8 mouse cellular contexts compared by ENCODE assay signal in genomic region chr9:43984181-43985062, GRCm38 (mm10). TPM values are rescaled to one million over a fixed set of nuclear protein-coding genes. Genes with fewer than 3 reads are reported as not detected.
A peak's percentile ranks its signal among the peaks of the same experiment; 100 is the strongest.
DNase-seq lines count a peak whose midpoint lies in the region; ATAC-seq and TF ChIP-seq lines count a peak whose summit lies in the region.

No protein-coding gene starts in this region.

- no peak overlapping the region for H3K9ac ChIP-seq in heart, embryonic 16.5 days (ENCODE audit: low read length)

- H3K4me1 ChIP-seq in E14TG2a.4 (replicated peaks; ENCODE audit: low read depth, low read length) = peaks cover 40% of the 10 kb centered on the region
- peaks cover 4% of the 10 kb centered on the region; the same call in 1 of the 2 replicates for H3K4me1 ChIP-seq in heart, embryonic 16.5 days (ENCODE audit: control insufficient read depth, insufficient read depth, low read length)

- H3K4me2 ChIP-seq in heart, embryonic 16.5 days (ENCODE audit: low read depth, low read length) = no peak overlapping the region

- TF ChIP-seq POLR2A in brain, embryonic 14.5 days (IDR thresholded peaks at IDR 0.05; ENCODE audit: borderline replicate concordance, extremely low read depth, insufficient read depth, insufficient read length, poor library complexity, severe bottlenecking) = no peak

- peak; percentile 88 for DNase-seq in brain, embryonic 14.5 days (ENCODE audit: low read depth)
- peak; percentile 90 for DNase-seq in kidney, postnatal 14 days
- peak; percentile 74 to 80 for DNase-seq in lung, adult 18-20 months
- peak; percentile 90 for DNase-seq in ovary, postnatal 14 days (ENCODE audit: low spot score)
- peak; percentile 88 for DNase-seq in thymus, postnatal 14 days

- WGBS in heart, embryonic 16.5 days = 29% methylated on average over 8 of the region's 8 CpGs

- peak; percentile 53; the same call in 1 of the 2 replicates for ATAC-seq in erythroid progenitor cell, adult 5-6 weeks (replicated peaks; ENCODE audit: low FRiP score, poor library complexity, severe bottlenecking)
- peak; percentile 59 for ATAC-seq in heart, embryonic 16.5 days (replicated peaks; ENCODE audit: extremely low read depth, insufficient read depth, low FRiP score)

- peak; percentile 91 for TF ChIP-seq CTCF in E14TG2a.4 (conservative IDR thresholded peaks at IDR 0.05; ENCODE audit: low read length)
- peak; percentile 95 for TF ChIP-seq CTCF in brain, embryonic 14.5 days (IDR thresholded peaks at IDR 0.05; ENCODE audit: borderline replicate concordance, extremely low read depth, insufficient read depth, insufficient read length)

- no peak overlapping the region for H3K4me3 ChIP-seq in E14TG2a.4 (replicated peaks; ENCODE audit: low read length)
- no peak overlapping the region for H3K4me3 ChIP-seq in heart, embryonic 16.5 days (ENCODE audit: low read length)

- peaks cover 9% of the 10 kb centered on the region for H3K27me3 ChIP-seq in E14TG2a.4 (ENCODE audit: insufficient read depth, low read length)
- no peaks in the 10 kb centered on the region for H3K27me3 ChIP-seq in heart, embryonic 16.5 days (ENCODE audit: control insufficient read depth, insufficient read depth, low read length)

- H3K9me3 ChIP-seq in E14TG2a.4 (ENCODE audit: low read length) = no peaks in the 10 kb centered on the region
- H3K9me3 ChIP-seq in heart, embryonic 16.5 days (replicated peaks; ENCODE audit: control insufficient read depth, low read length) = no peaks in the 10 kb centered on the region

- no peak overlapping the region for H3K27ac ChIP-seq in heart, embryonic 16.5 days (ENCODE audit: low read length)

- H3K36me3 ChIP-seq in E14TG2a.4 (ENCODE audit: insufficient read depth, low read length) = no peaks in the 10 kb centered on the region
- no peaks in the 10 kb centered on the region for H3K36me3 ChIP-seq in heart, embryonic 16.5 days (ENCODE audit: control insufficient read depth, insufficient read depth)

RNA-seq across cellular contexts. Expression of gene Thy1, which starts 58.8 kb away (rescaled TPM):
- 11.6 and 13.1 TPM in 2 replicates for polyA plus RNA-seq in brain, embryonic 14.5 days (2012; rRNA removed)
- 11.9 and 33.1 TPM in 2 replicates for total RNA-seq in erythroid progenitor cell, adult 5-6 weeks (2015; ENCODE audit: low replicate concordance)
- 1.0 and 7.8 TPM in 2 replicates for total RNA-seq in erythroid progenitor cell, adult 5-6 weeks (2017; ENCODE audit: low replicate concordance)
- 8.7 and 21.5 TPM in 2 replicates for polyA plus RNA-seq in heart, embryonic 16.5 days (2015; fragmentation: Nextera tagmentation; extraction: Ambion mirVana)
